Mouse (Mus musculus): ENCODE results near the gene Ccnyl1.

DNA sequence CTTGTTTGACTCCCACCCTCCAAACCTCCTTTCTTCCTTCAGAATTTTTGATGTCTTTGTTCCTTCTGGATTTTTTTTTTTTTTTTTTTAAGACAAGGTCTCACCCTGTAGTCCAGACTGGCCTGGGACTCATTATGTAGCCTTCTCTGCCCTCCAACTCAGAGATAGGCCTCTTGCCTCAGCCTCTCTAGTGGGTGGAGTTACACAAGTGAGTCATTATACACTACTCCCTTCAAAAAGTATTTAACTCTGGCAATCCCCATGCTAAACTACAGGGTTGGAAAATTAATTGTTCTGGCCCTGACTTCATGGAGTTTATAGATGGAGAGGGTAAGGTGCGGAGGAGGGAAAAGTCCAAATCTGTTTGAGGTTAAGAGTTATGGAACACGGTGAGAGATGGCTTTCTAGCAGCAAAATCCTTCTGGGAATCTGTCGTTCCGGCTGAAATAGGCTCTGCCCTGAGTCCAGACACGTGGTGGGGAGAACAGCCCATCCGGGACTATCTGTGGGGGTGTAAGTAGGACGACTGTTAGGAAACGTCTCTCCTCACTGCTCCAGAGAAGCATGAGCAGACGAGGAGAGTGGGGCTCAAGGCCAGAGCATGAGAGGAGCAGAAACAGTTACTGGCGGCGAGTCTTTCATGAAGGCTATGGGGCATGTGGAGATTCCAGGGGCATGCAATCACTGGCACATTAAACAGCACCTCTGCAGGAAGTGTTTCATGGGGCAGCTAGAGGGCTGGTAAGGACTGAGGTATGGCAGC lies 40.7 kb upstream of the Ccnyl1 start:
- TF ChIP-seq POLR2A (IDR thresholded peaks at IDR 0.05; ENCODE audit: borderline replicate concordance, control insufficient read depth, low read depth, low read length) (no peak), CTCF (IDR thresholded peaks at IDR 0.05; ENCODE audit: control insufficient read depth, insufficient read depth, low read length) (no peak)
